Mouse (Mus musculus): ENCODE data around the gene Trp53i11.

- TF ChIP-seq CTCF (IDR thresholded peaks at IDR 0.05; ENCODE audit: borderline replicate concordance, insufficient read depth, low read depth, low read length), result no peak
- no peak for TF ChIP-seq POLR2A (IDR thresholded peaks at IDR 0.05; ENCODE audit: borderline replicate concordance, insufficient read depth, low read length)
Observed at GRCm38 (mm10) chr2:93232141-93232540, 44.8 kb downstream of the Trp53i11 start.

All from cerebellum, adult 2 months (tissue).